Mouse (Mus musculus) kidney, postnatal 0 days (tissue): ENCODE measurements around the gene Setd3. TPM values are rescaled to one million over a fixed set of nuclear protein-coding genes. Genes with fewer than 3 reads are reported as not detected.

Source experiments
- ATAC-seq: fragments of 200-750 bp; cut with Nextera tagmentation; replicated peaks from 2 replicates; pipeline ENCODE4 v1.8.0; 2017; ENCODE audit warnings: low read depth, moderate number of reproducible peaks, moderate TSS enrichment, moderate library complexity; ENCODE audit not compliant: low FRiP score
- DNase-seq: peaks from one replicate; pipeline ENCODE4 v3.0.0-alpha.2; 2016; ENCODE audit warnings: low spot score
- H3K27ac ChIP-seq: fragments of 300-500 bp; sonication (generic); 2 replicates; pipeline ENCODE4 v1.5.1; 2014; ENCODE audit warnings: mild to moderate bottlenecking
- H3K27me3 ChIP-seq: fragments of 300-500 bp; sonication (generic); 2 replicates; pipeline ENCODE4 v1.6.1; 2014; ENCODE audit warnings: low read length, mixed read lengths; ENCODE audit not compliant: insufficient read depth
- H3K36me3 ChIP-seq: fragments of 300-500 bp; sonication (generic); 2 replicates; pipeline ENCODE4 v1.6.1; 2014; ENCODE audit warnings: low read length, mixed read lengths; ENCODE audit not compliant: insufficient read depth
- H3K4me1 ChIP-seq: fragments of 300-500 bp; sonication (generic); replicated peaks from 2 replicates; pipeline ENCODE4 v1.6.1; 2014; ENCODE audit warnings: antibody characterized with exemption, low read length, mixed read lengths; ENCODE audit not compliant: insufficient read depth
- H3K4me2 ChIP-seq: fragments of 300-500 bp; sonication (generic); 2 replicates; pipeline ENCODE4 v1.6.1; 2014; ENCODE audit warnings: mild to moderate bottlenecking, low read length, moderate library complexity, mixed read lengths
- H3K4me3 ChIP-seq: fragments of 300-500 bp; sonication (generic); replicated peaks from 2 replicates; pipeline ENCODE4 v1.5.1; 2014; ENCODE audit warnings: low read depth, low read length
- H3K9ac ChIP-seq: fragments of 300-500 bp; sonication (generic); 2 replicates; pipeline ENCODE4 v1.6.1; 2014; ENCODE audit warnings: low read depth, low read length
- H3K9me3 ChIP-seq: fragments of 300-500 bp; sonication (generic); replicated peaks from 2 replicates; pipeline ENCODE4 v1.6.1; 2016; ENCODE audit warnings: low read length, inconsistent platforms, mixed read lengths
- CTCF ChIP-seq: IDR thresholded peaks from 2 replicates; pipeline ENCODE4 v1.5.1; 2016; ENCODE audit warnings: antibody characterized with exemption, low read depth, mild to moderate bottlenecking, moderate library complexity
- WGBS: fragments of 180-500 bp; shearing (Covaris S2); extraction: QIAGEN DNeasy Blood & Tissue Kit; methylation state at CpG from one replicate; pipeline ENCODE4 v1.1.7; 2014; 5-methylcytosine and 5-hydroxymethylcytosine counted together
- polyA plus RNA-seq: library from polyadenylated mRNA; unstranded; fragments of >200 nt; fragmentation: Nextera tagmentation; extraction: Ambion mirVana; gene quantifications from 2 replicates; pipeline ENCODE4 v1.2.1, GENCODE M21; 2015

Gene Setd3
- polyA plus RNA-seq, 1 experiment from 2014 or later = 74.3 TPM

- ATAC-seq (no peak), DNase-seq (no peak)
- Histone ChIP-seq H3K4me2 (no peak overlapping the region), H3K4me1 (peaks cover 8% of the 10 kb centered on the region), H3K36me3 (no peaks in the 10 kb centered on the region), H3K27ac (no peak overlapping the region), H3K27me3 (no peaks in the 10 kb centered on the region), H3K4me3 (no peak overlapping the region), H3K9me3 (no peaks in the 10 kb centered on the region), H3K9ac (no peak overlapping the region)
- 70% methylated on average over 3 of the region's 3 CpGs for WGBS
- no peak for TF ChIP-seq CTCF
Measured at GRCm38 (mm10) chr12:108176366-108176765, 2.7 kb downstream of the Setd3 start.

DNA sequence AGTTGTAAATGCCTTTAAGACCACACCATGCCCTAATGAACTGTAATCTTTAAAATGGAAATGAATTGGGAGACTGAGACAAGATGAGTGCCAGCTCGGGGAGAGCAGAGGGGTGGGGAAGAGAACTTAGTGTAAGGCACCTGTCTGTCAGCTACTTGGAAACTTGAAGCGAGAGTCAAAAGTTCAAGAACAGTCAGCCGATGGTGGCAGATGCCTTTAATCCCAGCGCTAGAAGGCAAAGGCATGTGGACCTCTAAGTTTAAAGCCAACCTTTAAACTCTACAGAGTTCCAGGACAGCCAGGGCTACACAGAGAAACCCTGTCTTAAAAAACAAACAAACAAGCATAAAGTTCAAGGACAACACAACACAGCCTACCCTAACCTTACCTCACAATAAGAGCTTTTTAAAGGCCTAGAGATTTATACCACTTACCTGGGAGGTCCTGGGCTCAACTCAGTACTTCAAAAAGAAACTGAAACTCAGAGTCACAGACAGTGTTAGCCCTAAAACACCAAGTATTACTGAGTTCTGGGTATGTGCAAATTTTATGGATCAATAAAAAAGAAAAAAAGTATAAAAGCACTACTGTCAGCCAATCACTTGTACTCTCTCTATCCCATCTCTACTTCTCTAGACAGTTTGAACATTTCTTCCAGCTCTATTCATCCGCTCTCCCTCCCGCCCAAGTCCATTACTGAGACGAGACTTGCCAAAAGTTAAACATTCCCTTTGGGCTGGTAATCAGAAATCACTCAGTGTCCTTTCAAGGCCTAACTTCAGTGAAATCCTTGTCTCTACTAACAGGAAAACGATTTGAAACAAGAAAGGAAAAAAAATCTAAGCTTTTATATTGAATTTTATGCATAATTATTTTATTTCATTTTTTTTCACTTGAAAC lies 4.3 kb downstream of the Setd3 start:
- no peaks in the 10 kb centered on the region for H3K9me3 ChIP-seq

GRCm38 (mm10) chr12:108172639-108173038 lies 6.5 kb downstream of the Setd3 start:
- Histone ChIP-seq H3K4me2 (no peak overlapping the region), H3K27me3 (no peaks in the 10 kb centered on the region), H3K9me3 (no peaks in the 10 kb centered on the region), H3K36me3 (no peaks in the 10 kb centered on the region), H3K4me1 (peaks cover 13% of the 10 kb centered on the region), H3K9ac (no peak overlapping the region), H3K27ac (no peak overlapping the region), H3K4me3 (no peak overlapping the region)
- no peak for TF ChIP-seq CTCF
- DNase-seq (no peak), ATAC-seq (no peak)
- WGBS = 47% methylated on average over 4 of the region's 4 CpGs

More for the DNA sequence above, 4.3 kb downstream of the Setd3 start:
- no peak for ATAC-seq
- no peaks in the 10 kb centered on the region for H3K27me3 ChIP-seq
- H3K4me3 ChIP-seq = no peak overlapping the region
- no peak for DNase-seq
- H3K4me1 ChIP-seq = peaks cover 13% of the 10 kb centered on the region
- no peak overlapping the region for H3K27ac ChIP-seq
- H3K36me3 ChIP-seq = no peaks in the 10 kb centered on the region
- no peak overlapping the region for H3K9ac ChIP-seq
- WGBS = 60% methylated on average over 8 of the region's 8 CpGs
- no peak for TF ChIP-seq CTCF
- H3K4me2 ChIP-seq = no peak overlapping the region

GRCm38 (mm10) chr12:108171336-108171735 lies 7.8 kb downstream of the Setd3 start:
- Histone ChIP-seq H3K4me1 (0 out of 2 replicates have a peak, but pooled peaks cover 8% of the 10 kb centered on the region), H3K4me2 (no peak overlapping the region), H3K9me3 (no peaks in the 10 kb centered on the region), H3K4me3 (no peak overlapping the region), H3K27me3 (no peaks in the 10 kb centered on the region), H3K27ac (no peak overlapping the region), H3K36me3 (no peaks in the 10 kb centered on the region), H3K9ac (no peak overlapping the region)
- ATAC-seq = no peak
- no peak for DNase-seq
- TF ChIP-seq CTCF = no peak

GRCm38 (mm10) chr12:108170467-108170866 lies 8.6 kb downstream of the Setd3 start:
- Histone ChIP-seq H3K36me3 (no peaks in the 10 kb centered on the region), H3K9me3 (no peaks in the 10 kb centered on the region), H3K27ac (no peak overlapping the region), H3K4me3 (no peak overlapping the region), H3K4me2 (no peak overlapping the region), H3K27me3 (no peaks in the 10 kb centered on the region), H3K4me1 (0 out of 2 replicates have a peak, but pooled peaks cover 8% of the 10 kb centered on the region), H3K9ac (no peak overlapping the region)
- 91% methylated on average over 3 of the region's 3 CpGs for WGBS
- DNase-seq = no peak
- TF ChIP-seq CTCF = no peak
- ATAC-seq = no peak

DNA sequence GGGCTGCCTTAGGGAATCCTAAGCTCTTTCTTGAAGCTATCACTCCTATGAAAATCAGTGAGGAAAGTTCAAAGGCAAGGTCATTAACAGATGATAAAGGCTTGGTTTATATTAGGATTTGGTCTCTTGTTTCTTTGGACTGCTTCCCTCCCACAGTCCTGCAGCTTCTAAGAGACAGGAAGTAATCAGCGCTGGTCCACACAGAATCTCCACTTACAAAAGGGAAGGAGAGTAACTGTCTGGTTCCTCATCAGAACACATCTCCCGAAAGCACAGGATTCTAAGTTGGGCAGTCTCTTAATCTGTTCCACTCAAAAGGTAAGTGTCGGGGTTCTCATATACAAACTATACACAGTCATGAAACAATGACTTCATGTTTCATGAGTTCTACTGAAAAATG lies 10.2 kb downstream of the Setd3 start:
- Histone ChIP-seq H3K9ac (no peak overlapping the region), H3K9me3 (no peaks in the 10 kb centered on the region), H3K4me2 (no peak overlapping the region), H3K4me1 (0 out of 2 replicates have a peak, but pooled peaks cover 8% of the 10 kb centered on the region), H3K36me3 (peaks cover 5% of the 10 kb centered on the region; the same call in 1 of the 2 replicates), H3K27me3 (no peaks in the 10 kb centered on the region), H3K4me3 (no peak overlapping the region), H3K27ac (no peak overlapping the region)
- WGBS = 47% methylated on average over 3 of the region's 3 CpGs
- no peak for ATAC-seq
- no peak for TF ChIP-seq CTCF
- DNase-seq = no peak
